Mouse (Mus musculus) cortical plate, adult 2 months (tissue): ENCODE results near the gene Herc2.

Experiments
- CTCF ChIP-seq: fragments of 200-500 bp; IDR thresholded peaks from 2 replicates; pipeline ENCODE4 v1.5.1; 2011; ENCODE audit warnings: mild to moderate bottlenecking, control low read depth, low read length; ENCODE audit not compliant: insufficient read depth; ENCODE audit errors: extremely low read depth
- POLR2A ChIP-seq: fragments of 200-500 bp; IDR thresholded peaks from 2 replicates; pipeline ENCODE4 v1.6.1; 2011; ENCODE audit warnings: mild to moderate bottlenecking, low read length, control low read depth; ENCODE audit not compliant: insufficient read depth; ENCODE audit errors: extremely low read depth

- no peak for TF ChIP-seq POLR2A
- no peak for TF ChIP-seq CTCF
Observed at GRCm38 (mm10) chr7:56153625-56154024, 103.6 kb downstream of the Herc2 start.
